Mouse (Mus musculus) embryonic facial prominence, embryonic 15.5 days (tissue): Measurements from ENCODE around the gene Pdhb. TPM values are rescaled to one million over a fixed set of nuclear protein-coding genes. Genes with fewer than 3 reads are reported as not detected.

Experiments used
- ATAC-seq: fragments of 200-750 bp; cut with Nextera tagmentation; 2 replicates; pipeline ENCODE4 v1.8.0; 2017; ENCODE audit warnings: low read depth, moderate TSS enrichment; ENCODE audit not compliant: insufficient number of reproducible peaks, low FRiP score, low TSS enrichment
- H3K27ac ChIP-seq: fragments of 300-500 bp; sonication (generic); replicated peaks from 2 replicates; pipeline ENCODE4 v1.5.1; 2015; ENCODE audit warnings: mild to moderate bottlenecking, inconsistent platforms
- H3K27me3 ChIP-seq: fragments of 300-500 bp; sonication (generic); 2 replicates; pipeline ENCODE4 v1.6.1; 2015; ENCODE audit warnings: inconsistent platforms
- H3K36me3 ChIP-seq: fragments of 300-500 bp; sonication (generic); 2 replicates; pipeline ENCODE4 v1.6.1; 2015; ENCODE audit warnings: mild to moderate bottlenecking, inconsistent platforms
- H3K4me1 ChIP-seq: fragments of 300-500 bp; sonication (generic); 2 replicates; pipeline ENCODE4 v1.6.1; 2015; ENCODE audit warnings: inconsistent platforms
- H3K4me2 ChIP-seq: fragments of 300-500 bp; sonication (generic); replicated peaks from 2 replicates; pipeline ENCODE4 v1.6.1; 2015; ENCODE audit warnings: mild to moderate bottlenecking, inconsistent platforms
- H3K4me3 ChIP-seq: fragments of 300-500 bp; sonication (generic); replicated peaks from 2 replicates; pipeline ENCODE4 v1.5.1; 2015; ENCODE audit warnings: mild to moderate bottlenecking, inconsistent platforms
- H3K9ac ChIP-seq: fragments of 300-500 bp; sonication (generic); 2 replicates; pipeline ENCODE4 v1.6.1; 2015; ENCODE audit warnings: inconsistent platforms
- H3K9me3 ChIP-seq: fragments of 300-500 bp; sonication (generic); replicated peaks from 2 replicates; pipeline ENCODE4 v1.6.1; 2016; ENCODE audit warnings: inconsistent platforms
- WGBS: fragments of 180-500 bp; shearing (Covaris S2); methylation state at CpG from one replicate; pipeline ENCODE4 v1.1.7; 2015; 5-methylcytosine and 5-hydroxymethylcytosine counted together
- polyA plus RNA-seq: library from polyadenylated mRNA; unstranded; fragments of >200 nt; fragmentation: Nextera tagmentation; extraction: Ambion mirVana; gene quantifications from 2 replicates; pipeline ENCODE4 v1.2.1, GENCODE M21; 2015

Gene Pdhb
- polyA plus RNA-seq, 1 experiment from 2014 or later = 184 TPM

GRCm38 (mm10) chr14:8154072-8154471 lies 18.8 kb downstream of the Pdhb start:
- WGBS = 65% methylated on average over 3 of the region's 3 CpGs
- H3K27me3 ChIP-seq = no peaks in the 10 kb centered on the region

GRCm38 (mm10) chr14:8151757-8152156 lies 21.1 kb downstream of the Pdhb start:
- no peak for ATAC-seq
- no peak overlapping the region for H3K4me3 ChIP-seq
- no peaks in the 10 kb centered on the region for H3K9me3 ChIP-seq
- H3K36me3 ChIP-seq = peaks cover 37% of the 10 kb centered on the region
- no peak overlapping the region for H3K27ac ChIP-seq
- H3K9ac ChIP-seq = no peak overlapping the region
- H3K4me1 ChIP-seq = no peaks in the 10 kb centered on the region
- WGBS = 94% methylated on average over 5 of the region's 5 CpGs
- H3K4me2 ChIP-seq = no peak overlapping the region
- H3K27me3 ChIP-seq = no peaks in the 10 kb centered on the region

More at GRCm38 (mm10) chr14:8154072-8154471, 18.8 kb downstream of the Pdhb start:
- Histone ChIP-seq H3K27ac (no peak overlapping the region), H3K9ac (no peak overlapping the region), H3K4me2 (no peak overlapping the region), H3K36me3 (peaks cover 31% of the 10 kb centered on the region), H3K4me3 (no peak overlapping the region), H3K9me3 (no peaks in the 10 kb centered on the region), H3K4me1 (no peaks in the 10 kb centered on the region)
- ATAC-seq = peak; percentile 19; the same call in 1 of the 2 replicates

GRCm38 (mm10) chr14:8148842-8149241 lies 24.0 kb downstream of the Pdhb start:
- no peak for ATAC-seq
- H3K9me3 ChIP-seq = no peaks in the 10 kb centered on the region

GRCm38 (mm10) chr14:8146611-8147223 lies 26.1 kb downstream of the Pdhb start:
- Histone ChIP-seq H3K9ac (no peak overlapping the region), H3K27me3 (no peaks in the 10 kb centered on the region), H3K27ac (no peak overlapping the region), H3K4me3 (no peak overlapping the region), H3K4me2 (no peak overlapping the region), H3K36me3 (peaks cover 43% of the 10 kb centered on the region), H3K4me1 (no peaks in the 10 kb centered on the region), H3K9me3 (no peaks in the 10 kb centered on the region)
- 86% methylated on average over 10 of the region's 11 CpGs for WGBS
- no peak for ATAC-seq

More at GRCm38 (mm10) chr14:8148842-8149241, 24.0 kb downstream of the Pdhb start:
- no peaks in the 10 kb centered on the region for H3K27me3 ChIP-seq
- no peaks in the 10 kb centered on the region for H3K4me1 ChIP-seq
- peaks cover 48% of the 10 kb centered on the region for H3K36me3 ChIP-seq
- no peak overlapping the region for H3K27ac ChIP-seq
- WGBS = 74% methylated on average over 8 of the region's 8 CpGs
- no peak overlapping the region for H3K9ac ChIP-seq
- H3K4me2 ChIP-seq = no peak overlapping the region
- H3K4me3 ChIP-seq = no peak overlapping the region

- Histone ChIP-seq H3K4me3 (no peak overlapping the region), H3K36me3 (peaks cover 39% of the 10 kb centered on the region), H3K4me1 (no peaks in the 10 kb centered on the region), H3K9ac (no peak overlapping the region), H3K4me2 (no peak overlapping the region), H3K27ac (no peak overlapping the region), H3K27me3 (no peaks in the 10 kb centered on the region), H3K9me3 (no peaks in the 10 kb centered on the region)
- no peak for ATAC-seq
- WGBS = 83% methylated on average over 13 of the region's 13 CpGs
Measured at GRCm38 (mm10) chr14:8145594-8146558, 26.9 kb downstream of the Pdhb start.

- Histone ChIP-seq H3K27ac (no peak overlapping the region), H3K9me3 (no peaks in the 10 kb centered on the region), H3K9ac (no peak overlapping the region), H3K4me2 (no peak overlapping the region), H3K4me1 (peaks cover 4% of the 10 kb centered on the region; the same call in 1 of the 2 replicates), H3K27me3 (no peaks in the 10 kb centered on the region), H3K36me3 (peaks cover 29% of the 10 kb centered on the region), H3K4me3 (no peak overlapping the region)
- ATAC-seq = no peak
- 74% methylated on average over 2 of the region's 2 CpGs for WGBS
Measured at GRCm38 (mm10) chr14:8141131-8141530, 31.7 kb downstream of the Pdhb start.

- Histone ChIP-seq H3K9me3 (no peaks in the 10 kb centered on the region), H3K36me3 (peaks cover 25% of the 10 kb centered on the region), H3K27ac (no peak overlapping the region), H3K4me1 (peaks cover 4% of the 10 kb centered on the region; the same call in 1 of the 2 replicates), H3K9ac (no peak overlapping the region), H3K27me3 (no peaks in the 10 kb centered on the region), H3K4me3 (no peak overlapping the region), H3K4me2 (no peak overlapping the region)
- ATAC-seq = no peak
- WGBS = 51% methylated on average over 23 of the region's 23 CpGs
Measured at GRCm38 (mm10) chr14:8139724-8140710, 32.8 kb downstream of the Pdhb start.

GRCm38 (mm10) chr14:8135130-8135529 lies 37.7 kb downstream of the Pdhb start:
- WGBS = 48% methylated on average over 3 of the region's 3 CpGs
- H3K27ac ChIP-seq = peak overlapping the region; percentile 2
- no peaks in the 10 kb centered on the region for H3K9me3 ChIP-seq
- no peaks in the 10 kb centered on the region for H3K27me3 ChIP-seq
- peaks cover 14% of the 10 kb centered on the region for H3K36me3 ChIP-seq
- H3K4me1 ChIP-seq = peaks cover 21% of the 10 kb centered on the region; the same call in 1 of the 2 replicates
- no peak overlapping the region for H3K4me3 ChIP-seq
- peak; percentile 21; the same call in 1 of the 2 replicates for ATAC-seq
- no peak overlapping the region for H3K9ac ChIP-seq
- H3K4me2 ChIP-seq = no peak overlapping the region

- no peak overlapping the region for H3K4me2 ChIP-seq
- no peak overlapping the region for H3K4me3 ChIP-seq
- no peak overlapping the region; the same call in 1 of the 2 replicates for H3K27ac ChIP-seq
- H3K9me3 ChIP-seq = no peaks in the 10 kb centered on the region
- no peak overlapping the region for H3K9ac ChIP-seq
- no peaks in the 10 kb centered on the region for H3K27me3 ChIP-seq
- 70% methylated on average over 2 of the region's 2 CpGs for WGBS
- H3K36me3 ChIP-seq = peaks cover 14% of the 10 kb centered on the region
- peaks cover 18% of the 10 kb centered on the region; the same call in 1 of the 2 replicates for H3K4me1 ChIP-seq
- ATAC-seq = no peak
Measured at GRCm38 (mm10) chr14:8134234-8134633, 38.6 kb downstream of the Pdhb start.

- H3K9ac ChIP-seq = no peak overlapping the region
- peaks cover 18% of the 10 kb centered on the region; the same call in 1 of the 2 replicates for H3K4me1 ChIP-seq
- H3K27ac ChIP-seq = no peak overlapping the region
- WGBS = 75% methylated on average over 8 of the region's 8 CpGs
- no peak for ATAC-seq
- H3K4me2 ChIP-seq = no peak overlapping the region
- no peak overlapping the region for H3K4me3 ChIP-seq
- peaks cover 11% of the 10 kb centered on the region for H3K36me3 ChIP-seq
- H3K9me3 ChIP-seq = no peaks in the 10 kb centered on the region
- H3K27me3 ChIP-seq = no peaks in the 10 kb centered on the region
Measured at GRCm38 (mm10) chr14:8132789-8133188, 40.0 kb downstream of the Pdhb start.
